Mouse (Mus musculus): ENCODE data around the gene Gm10337.
A peak's percentile ranks its signal among the peaks of the same experiment; 100 is the strongest.

DNA sequence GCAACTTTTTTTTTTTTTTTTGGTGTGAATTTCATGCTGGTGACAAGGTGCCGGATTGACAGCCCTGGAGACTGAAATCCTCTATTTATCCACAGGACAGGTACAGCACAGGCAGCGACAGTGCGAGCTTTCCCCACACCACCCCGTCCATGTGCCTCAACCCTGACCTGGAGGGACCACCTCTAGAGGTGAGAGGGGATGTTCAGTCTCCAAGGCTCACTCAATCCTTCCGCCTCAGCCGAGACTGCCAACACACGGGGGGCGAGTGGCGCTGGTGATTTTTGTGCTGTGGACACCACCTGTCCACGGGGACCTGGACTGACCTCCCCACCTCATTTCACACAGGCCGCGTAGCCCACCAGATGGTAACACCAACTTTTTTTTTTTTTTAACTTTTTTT is 17.7 kb upstream of the Gm10337 start:
- TF ChIP-seq E2F4 (IDR thresholded peaks at IDR 0.05; ENCODE audit: insufficient read depth) (no peak), MYOG (IDR thresholded peaks at IDR 0.05; ENCODE audit: control insufficient read depth in 1 of 3, insufficient read depth in 1 of 3, insufficient read length in 2 of 3, low read depth in 2 of 3) (no peak), POLR2A (IDR thresholded peaks at IDR 0.05; ENCODE audit: insufficient read length, low read depth) (peak; percentile 37), POLR2AphosphoS2 (IDR thresholded peaks at IDR 0.05; ENCODE audit: insufficient read length, low read depth) (peak; percentile 64), USF1 (IDR thresholded peaks at IDR 0.05; ENCODE audit: low read depth) (no peak), MAX (IDR thresholded peaks at IDR 0.05; ENCODE audit: low read depth) (no peak), CEBPB (IDR thresholded peaks at IDR 0.05; ENCODE audit: insufficient read depth, poor library complexity, severe bottlenecking) (no peak)
